Mouse (Mus musculus) lung, postnatal 36 days (tissue): ENCODE results near the gene Pdia3.
"Not testable (repeated sequence)": the region's sequence is repeated elsewhere in the genome, so short reads cannot be mapped to it uniquely, and the experiment has no call there.

Experiments
- DNase-seq: peaks from one replicate; pipeline ENCODE4 v3.0.0; 2022; ENCODE audit warnings: mixed read lengths

The Pdia3 gene

DNA sequence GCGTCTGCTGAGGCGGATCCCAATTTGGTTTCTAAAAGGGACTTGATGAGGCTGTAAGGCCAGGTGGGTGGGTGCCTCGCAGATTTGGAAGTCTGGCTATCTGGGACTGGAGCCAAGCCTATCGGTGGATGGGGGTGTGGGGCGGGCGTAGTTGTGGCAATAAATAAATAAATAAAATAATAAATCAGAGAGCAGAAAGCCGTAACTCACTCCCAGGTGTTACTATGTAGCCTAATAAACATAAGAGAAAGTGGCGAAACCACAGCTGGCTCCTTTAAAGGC, 29.4 kb downstream of the Pdia3 start:
- peak; percentile 9 for DNase-seq

DNA sequence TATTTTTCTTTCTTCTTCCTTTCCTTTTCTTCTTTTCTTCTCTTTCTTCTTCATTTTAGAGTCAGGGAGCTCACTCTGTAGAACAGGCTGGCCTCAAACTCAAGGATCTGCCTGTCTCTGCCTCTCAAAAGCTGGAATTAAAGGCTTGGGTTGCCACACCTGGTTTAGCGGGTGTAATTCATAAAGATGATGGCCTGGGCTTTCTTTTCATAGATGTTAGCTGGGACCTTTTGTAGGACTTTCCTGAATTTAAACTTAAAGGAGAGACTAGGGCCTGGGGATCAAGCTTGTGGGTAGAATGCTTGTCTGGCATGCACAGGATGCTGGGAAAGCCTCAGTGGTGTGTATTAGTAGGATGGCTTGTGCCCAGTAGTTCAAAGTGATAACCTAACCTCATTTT, 30.6 kb downstream of the Pdia3 start, which contains the start of gene Ell3:
TSS of gene Ell3 (minus strand) at position 101 of the 400 bp plus-strand sequence.
- DNase-seq, result no peak

DNA sequence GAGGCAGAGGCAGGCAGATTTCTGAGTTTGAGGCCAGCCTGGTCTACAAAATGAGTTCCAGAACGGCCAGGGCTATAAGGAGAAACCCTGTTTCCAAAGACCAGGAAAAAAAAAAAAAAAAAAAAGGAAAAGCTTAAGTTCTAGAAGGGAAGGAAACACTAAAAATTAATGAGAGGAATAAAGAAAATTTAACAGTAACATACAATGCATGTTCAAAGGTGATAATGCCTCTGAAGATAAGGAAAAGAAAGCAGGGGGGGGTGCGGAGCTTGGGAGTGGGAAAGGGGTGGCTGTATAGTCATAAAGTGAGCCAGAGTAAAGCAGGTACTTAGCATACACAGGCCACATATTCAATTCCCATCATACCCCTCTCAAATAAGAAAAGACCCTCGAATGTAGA, 31.5 kb downstream of the Pdia3 start:
- no peak for DNase-seq

DNA sequence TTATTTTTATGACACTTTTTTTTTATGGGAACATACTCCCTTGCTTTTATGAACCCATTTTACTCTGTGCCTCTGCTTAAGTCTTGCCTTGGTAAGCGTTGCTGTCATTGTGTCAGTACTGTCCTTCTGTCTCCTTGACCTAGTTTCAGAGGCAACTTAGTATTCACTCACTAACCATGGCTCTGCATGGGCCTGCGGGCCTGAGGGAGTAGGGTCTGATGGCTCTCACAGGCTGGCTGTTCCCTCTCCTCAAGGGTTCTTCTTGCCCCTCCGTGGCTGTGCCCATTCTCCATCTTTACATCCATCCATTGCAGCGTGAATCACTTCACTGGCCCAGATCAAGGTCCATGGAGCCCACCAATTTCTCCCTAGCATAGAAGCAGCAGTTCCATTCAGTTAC, 32.9 kb downstream of the Pdia3 start:
- DNase-seq, result no peak

DNA sequence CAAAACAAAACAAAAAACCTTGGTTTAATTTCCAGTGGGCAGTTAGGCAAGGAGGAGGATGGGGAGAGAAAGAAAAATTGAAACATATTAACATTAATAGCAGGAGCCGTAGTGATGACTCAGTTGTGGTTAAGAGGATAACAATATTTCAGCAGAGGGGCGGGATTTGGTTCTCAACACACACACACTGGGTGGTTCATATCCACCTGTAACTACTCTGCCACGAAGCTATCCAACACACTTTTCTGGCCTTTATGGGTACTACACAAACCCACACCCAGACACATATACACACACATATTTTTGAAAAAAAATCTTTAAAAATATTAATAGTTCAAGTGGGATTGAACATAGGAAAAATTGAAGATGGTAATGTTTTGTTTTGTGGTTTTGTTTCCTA, 33.4 kb downstream of the Pdia3 start:
- no peak for DNase-seq

DNA sequence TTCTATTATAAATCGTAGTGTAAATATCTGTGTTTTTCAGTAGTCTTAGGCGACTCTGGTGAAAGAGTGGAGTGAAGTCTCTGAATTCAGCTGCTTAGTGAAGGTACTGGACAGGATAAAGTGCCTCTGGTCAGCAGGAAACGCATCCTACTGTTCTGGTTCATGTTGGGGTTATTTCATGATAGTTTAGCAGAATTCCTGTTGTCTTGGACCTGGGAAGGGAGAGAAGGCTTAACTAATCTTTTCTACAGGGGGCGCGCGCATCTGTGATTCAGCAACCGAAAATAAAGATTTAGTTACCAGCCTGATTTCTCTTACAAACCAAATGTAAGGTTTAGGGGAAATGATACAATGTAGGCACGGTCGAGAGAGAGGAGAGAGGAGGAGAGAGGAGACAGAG, 34.6 kb downstream of the Pdia3 start:
- peak; percentile 81 for DNase-seq

DNA sequence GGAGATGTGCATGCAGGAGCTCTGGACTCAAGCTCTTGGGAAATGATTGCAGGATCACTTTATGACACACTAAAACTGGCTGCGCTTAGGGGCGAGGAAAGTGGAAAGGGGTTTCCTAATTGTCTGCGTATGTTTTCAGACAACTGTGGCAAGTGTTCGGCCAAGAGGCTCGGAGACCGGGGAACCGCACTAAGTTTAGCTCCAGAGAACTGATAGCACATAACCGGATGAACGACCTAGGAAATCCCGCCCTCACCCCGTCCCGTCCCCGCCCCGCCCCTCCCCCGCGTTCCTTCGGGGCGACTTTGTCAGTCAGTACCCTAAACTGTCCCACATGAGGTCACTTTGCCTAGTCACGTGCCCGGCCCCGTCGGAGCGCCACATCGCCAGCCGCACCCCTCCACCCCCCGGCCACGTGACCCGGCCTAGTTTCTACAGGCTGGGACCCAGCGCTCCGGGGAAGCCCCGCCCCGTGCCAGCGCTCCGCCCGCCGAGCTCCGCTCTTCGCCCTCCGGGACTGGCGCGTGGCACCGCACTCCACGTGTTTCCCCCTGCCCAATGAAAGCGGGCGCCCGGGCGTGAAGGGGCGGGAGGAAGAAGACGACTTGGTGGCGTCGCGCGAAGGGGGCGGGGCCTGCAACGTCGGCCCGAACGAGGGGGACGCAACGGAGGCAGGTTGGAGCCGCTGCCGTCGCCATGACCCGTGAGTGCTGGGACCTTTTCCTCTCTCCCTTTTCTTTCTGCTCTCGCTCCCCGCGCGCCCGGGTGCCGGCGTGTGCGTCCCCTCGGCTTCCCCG, 35.4 kb downstream of the Pdia3 start, which contains the start of gene Serf2:
TSS of gene Serf2 (plus strand) at position 457 of the 797 bp plus-strand sequence.
- peak; percentile 100 for DNase-seq

DNA sequence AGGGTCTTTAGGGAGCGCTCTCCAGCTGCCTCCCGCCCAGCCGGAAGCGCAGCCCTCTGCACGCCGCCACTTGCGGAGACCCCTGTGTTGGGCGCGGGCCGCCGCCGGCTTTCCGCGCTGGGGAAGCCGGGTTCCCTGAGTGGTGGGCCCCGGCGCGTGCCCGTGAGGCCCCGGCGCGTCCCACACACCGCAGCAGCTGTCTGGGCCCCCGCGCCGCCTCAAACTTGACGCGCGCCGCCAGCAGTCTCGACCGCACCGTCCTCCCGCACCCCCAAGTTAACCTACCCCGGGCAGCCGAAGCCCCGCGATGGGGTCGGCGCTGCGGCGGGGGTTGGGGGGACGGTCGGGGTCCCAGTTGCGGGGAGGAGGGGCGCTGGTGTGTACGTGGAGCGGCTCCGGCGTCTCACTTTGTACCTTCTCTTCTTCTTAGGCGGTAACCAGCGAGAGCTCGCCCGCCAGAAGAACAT, 36.0 kb downstream of the Pdia3 start:
- DNase-seq, result peak; percentile 16

DNA sequence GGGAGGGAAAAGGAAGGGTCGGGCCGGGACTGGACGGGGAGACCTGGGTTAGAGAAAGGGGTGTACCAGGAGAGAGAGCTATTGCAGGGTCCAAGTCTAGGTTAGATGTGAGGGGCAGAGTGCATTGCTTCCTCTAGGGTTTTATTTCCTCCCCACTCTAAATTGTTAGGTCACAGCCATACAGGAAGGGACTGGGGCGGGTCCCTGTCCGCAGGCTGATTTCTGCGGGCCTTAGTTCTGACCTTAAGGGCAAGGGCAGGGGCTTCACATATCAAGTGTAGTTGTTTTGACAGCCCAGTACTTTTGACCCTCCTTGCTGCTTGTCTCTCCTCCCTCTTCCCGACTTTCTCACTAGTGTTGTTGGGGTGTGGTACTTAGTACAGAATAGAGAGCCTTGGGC, 36.5 kb downstream of the Pdia3 start:
- peak; percentile 45 for DNase-seq

DNA sequence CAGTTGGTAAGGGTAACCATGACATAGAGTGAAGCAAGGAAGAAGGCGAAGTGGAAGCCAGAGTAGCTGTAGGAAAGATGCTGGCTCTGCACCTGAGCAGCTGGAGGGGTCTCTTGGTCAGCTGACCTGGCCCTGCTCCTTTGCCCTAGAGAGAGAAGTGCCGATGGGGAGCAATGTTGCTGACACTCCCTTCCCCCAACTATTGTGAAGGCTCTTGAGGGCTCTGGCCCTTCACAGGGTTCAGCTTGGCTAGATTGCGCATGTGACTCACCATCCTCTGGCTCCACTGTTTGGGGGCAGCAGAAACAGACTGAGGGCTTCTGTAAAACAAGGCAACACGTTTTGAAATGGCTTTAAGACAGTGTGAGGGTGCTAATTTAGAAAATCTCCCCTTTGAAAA, 38.8 kb downstream of the Pdia3 start:
- no peak for DNase-seq

DNA sequence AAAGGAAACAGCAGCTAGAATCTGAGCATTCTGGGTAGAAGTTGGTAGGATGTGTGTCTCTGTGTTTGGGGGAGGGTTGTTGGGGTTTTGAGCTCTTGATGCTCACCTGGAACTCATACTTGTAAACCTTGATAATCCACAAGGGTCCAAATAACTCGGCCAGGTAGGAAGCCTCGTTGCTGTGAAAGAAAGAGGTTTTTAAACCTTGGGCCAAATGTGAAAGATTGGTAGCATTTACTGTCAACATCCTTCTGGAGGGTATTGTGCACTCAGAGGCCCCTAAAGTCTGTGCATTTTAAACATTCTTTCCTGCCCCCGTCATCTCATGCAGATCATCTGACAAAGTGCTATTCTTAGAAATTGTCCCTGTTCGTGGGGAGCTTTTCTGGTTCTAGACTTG, 39.4 kb downstream of the Pdia3 start, which contains the start of gene Hypk:
TSS of gene Hypk (plus strand) at position 301 of the 400 bp plus-strand sequence.
- no peak for DNase-seq

DNA sequence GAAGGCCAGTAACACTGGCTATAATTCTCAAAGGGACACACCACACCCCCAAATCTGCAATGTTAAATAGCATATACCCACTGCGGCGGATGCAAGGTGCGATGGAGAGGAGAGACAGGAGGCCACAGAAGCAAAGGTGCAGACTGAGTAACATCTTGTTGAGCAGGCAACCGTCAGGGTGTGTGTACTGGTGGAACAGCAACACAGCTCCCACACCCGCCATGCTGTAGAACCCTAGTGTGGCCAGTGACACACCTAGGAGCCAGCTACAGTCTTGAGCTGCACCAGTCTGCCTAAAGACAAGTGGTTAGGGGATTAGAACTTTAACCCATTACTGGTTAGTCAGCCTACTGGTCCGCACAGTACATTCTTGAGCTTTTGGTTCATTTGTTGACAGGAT, 40.3 kb downstream of the Pdia3 start:
- DNase-seq, result no peak

DNA sequence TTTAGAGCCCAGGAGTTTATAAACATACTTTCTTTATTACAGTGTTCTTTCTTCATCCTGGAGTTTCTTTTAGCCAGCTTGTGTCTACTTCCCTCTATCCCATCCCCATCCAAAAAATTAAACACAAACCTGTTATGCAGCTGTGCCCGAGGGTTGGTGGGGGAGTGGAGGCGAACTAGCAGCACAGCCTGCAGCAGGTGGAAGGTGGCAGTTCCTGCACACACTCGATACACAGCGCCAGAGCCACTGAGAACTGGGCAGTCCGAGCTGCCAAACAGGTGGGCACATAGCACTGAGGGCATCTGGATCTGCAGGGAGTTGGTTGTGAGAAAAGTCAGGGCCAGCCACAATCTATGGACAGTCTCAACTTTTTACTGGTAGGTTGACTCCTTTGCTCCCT, 42.0 kb downstream of the Pdia3 start:
- DNase-seq, result no peak

DNA sequence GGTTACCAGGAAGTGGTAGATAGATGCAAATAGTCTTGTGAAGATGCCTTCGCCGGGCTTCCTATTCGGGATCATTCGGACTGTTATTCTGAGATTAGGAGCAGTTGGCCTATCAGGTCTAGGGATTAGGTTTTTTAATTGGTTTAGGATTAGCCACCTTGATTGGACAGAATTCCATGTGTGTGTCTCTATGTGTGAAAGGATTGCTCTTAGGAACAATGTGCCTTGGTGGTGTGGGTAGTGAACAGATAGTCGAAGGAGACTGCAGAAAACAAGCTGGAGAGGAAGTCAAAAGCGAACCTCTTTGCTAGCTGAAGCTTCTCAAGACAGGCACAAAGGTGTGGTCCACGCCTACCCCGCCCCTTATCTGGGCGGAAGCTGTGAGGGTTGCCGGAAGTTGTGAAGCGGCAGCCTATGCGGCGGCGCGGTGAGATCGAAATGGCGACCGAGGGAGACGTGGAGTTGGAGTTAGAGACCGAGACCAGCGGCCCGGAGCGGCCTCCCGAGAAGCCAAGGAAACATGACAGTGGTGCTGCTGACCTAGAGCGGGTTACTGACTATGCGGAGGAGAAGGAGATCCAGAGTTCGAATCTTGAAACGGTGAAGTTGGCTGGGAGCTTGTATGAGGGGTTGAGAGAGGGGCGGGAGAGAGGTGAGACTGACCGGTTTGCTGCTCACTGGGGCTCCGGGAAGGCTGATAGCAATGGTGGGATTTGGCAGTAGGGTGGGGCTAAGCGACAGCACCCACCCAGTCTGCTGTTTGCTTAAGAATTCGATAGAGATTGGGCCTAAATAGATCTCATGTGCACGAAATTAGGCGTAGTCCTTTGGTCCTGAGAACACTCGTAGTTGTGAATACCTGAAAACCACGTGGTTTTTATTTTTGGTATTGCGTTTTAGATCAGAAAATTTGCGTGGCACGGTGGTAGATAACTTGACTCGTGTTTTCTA, 43.4 kb downstream of the Pdia3 start, which contains the start of gene Serinc4:
TSS of gene Serinc4 (minus strand) at position 90 of the 951 bp plus-strand sequence.
- DNase-seq, result peak; percentile 93

DNA sequence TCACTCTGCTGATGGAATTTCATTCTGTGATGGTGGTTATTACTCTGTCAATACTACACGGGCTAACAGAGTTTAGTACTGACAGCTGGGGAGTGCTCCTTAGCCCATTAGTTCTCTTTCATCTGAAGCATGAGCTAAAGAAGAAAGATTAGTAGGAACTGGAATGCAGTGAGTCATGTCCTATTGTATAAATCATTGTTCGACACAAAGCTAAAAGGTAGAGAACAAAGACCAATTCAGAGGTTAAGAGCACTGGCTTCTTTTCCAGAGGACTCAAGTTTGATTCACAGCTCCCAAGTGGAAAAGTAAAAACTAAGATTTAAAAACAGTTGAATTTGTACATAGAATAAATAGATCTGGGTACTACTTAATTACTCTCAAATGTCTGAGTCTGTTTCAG, 46.5 kb downstream of the Pdia3 start:
- DNase-seq, result no peak

DNA sequence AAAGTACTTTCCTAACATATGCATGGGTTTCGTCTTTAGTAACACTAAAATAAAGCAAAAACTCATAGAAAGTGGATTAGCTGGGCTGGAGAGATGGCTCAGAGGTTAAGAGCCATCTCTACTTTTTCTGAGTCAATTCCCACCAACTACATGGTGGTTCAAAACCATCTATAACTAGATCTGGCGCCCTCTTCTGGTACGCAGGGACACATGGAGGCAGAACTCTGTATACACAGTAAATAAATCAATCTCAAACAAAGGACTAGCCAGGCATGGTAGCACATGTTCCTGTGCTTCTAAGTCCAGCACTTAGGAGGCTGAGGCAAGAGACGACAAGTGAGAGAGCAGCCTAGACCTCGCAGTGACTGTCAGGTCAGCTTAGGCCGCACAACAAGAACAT, 55.4 kb downstream of the Pdia3 start:
- not testable (repeated sequence) for DNase-seq

DNA sequence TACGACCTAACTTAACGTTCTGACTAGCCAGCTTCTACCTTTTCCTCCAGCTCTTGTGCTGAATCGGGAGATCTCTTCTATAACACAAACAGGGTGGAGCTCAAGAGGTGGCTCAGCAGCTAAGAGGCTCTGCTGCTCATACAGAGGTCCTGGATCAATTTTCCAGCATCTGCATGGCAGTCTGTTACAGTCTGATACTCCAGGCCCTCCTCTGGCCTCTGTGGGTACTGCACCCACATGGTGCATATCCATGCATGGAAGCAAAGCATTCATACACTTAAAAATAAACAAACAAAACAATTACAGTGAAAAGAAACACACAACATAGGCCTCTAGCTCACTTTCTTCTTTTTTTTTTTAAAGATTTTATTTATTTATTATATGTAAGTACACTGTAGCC, 59.2 kb downstream of the Pdia3 start:
- not testable (repeated sequence) for DNase-seq

DNA sequence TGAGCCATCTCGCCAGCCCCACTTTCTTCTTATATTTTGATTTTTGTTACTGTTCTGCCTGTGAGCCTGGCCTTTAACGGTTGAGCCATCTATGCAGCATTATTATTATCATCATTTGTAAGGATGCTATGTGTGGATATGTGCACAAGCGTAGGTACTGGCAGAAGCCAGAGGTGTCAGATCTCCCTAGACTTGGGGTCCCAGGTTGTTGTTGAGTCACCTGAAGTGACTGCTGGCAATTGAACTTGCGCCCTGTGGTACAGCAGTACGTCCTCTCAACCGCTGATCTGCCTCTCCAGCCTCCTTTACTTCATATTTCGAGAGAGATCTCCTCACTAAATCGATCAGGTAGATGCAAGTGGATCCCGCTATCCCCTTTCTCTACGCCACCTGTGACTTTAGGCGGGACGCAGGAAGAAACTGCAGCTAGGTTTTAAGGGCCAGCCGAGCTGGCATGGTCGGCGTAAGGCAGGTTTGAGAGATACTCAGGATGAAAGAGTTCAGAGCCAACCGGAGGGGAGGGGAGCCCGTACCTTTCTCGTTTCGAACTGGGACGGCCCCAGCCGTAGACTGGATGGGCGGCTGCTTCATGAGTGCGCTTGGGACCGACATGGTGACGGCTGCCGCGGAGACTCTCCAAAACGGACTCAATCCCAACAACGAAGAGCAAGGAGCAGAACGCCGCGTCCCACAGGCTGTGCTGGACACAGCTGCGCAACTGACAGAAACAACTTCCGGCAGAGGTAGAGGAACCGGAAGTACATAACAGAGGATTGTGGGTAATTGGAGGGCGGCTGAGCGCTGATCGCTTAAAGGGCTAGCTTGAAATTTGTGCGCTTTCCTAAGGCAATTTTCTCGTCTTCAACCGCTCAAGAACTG, 60.0 kb downstream of the Pdia3 start, which contains the start of gene Mfap1b:
TSS of gene Mfap1b (minus strand) at position 767 of the 879 bp plus-strand sequence.
- DNase-seq, result peak; percentile 93

DNA sequence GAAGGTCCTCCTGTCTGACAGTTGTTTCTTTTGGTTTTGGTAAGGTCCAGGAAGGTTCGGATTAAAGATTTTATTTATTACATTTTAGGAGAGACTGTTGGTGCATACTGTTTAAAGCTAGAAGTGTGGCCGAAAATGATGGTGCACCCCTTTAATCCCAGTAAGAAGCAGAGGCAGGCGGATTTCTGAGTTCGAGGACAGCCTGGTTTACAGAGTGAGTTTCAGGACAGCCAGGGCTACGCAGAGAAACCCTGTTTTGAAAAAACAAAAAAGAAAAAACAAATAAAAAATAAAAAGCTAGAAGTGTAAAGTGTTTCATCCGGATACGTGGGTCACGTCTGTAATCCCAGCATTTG, 60.6 kb downstream of the Pdia3 start:
- DNase-seq, result no peak

DNA sequence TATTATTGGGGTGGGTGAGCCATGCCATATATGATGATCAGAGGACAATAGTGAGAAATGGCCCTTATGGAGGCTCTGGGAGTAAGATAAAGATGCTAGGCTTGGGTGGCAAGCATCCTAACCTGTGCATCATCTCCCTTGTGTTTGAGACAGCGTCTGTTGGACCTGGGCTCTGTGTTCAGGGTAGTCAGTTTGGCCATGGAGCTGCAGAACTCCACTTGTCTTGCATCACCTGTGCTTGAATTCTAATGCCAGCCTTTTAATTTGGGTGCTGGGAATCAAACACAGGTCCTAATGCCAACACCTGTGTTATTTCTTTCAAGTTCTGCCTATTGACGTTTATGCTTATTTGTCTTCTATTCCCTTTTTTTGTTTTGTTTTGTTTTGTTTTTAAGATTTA, 61.7 kb downstream of the Pdia3 start:
- not testable (repeated sequence) for DNase-seq

DNA sequence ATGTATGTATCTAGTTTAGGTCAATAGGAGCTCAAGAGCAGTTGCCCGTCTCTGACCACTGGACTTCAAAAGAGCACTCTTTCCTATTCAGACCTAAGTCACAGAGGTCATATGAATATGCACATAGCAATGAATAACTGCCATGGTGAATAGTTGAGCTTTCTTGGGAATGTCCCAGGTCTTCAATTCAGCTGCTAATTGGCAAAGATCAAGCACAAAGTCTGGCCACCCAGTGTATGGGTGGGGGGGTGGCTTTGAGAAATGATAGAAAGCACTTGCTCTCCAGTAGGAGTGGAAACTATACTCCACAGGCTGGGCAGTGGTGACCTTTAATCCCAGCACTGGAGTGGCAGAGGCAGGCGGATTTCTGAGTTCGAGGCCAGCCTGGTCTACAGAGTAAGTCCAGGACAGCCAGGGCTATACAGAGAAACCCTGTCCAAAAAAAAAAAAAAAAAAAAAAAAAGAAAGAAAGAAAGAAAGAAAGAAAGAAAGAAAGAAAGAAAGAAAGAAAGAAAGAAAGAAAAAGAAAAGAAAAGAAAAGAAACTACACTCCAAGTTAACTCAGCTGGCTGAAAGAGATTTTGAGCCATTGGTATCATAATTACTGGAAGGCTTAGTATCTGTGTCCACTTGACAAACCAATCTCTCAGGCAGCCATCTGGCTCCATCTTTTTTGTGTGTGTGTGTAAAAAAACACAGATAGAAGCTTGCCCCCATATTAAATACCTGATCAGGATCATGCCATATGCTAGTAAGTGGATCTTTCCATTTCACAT, 64.1 kb downstream of the Pdia3 start:
- DNase-seq, result no peak

DNA sequence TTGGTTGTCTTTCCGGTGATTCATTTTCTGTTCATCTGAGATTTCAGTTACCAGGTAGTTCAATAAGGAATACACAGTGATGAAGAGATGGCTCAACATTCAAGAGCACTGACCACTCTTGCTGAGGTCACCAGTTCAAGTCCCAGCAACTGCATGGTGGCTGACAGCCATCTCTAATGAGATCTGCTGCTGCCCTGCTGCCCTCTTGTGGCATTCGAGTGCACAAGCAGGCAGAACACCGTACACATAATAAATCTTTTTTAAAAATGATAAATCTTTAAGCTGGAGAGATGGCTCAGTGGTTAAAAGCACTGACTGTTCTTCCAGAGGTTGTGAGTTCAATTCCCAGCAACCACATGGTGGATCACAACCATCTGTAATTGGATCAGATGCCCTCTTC, 66.9 kb downstream of the Pdia3 start:
- DNase-seq, result peak; percentile 44
